Mouse (Mus musculus) ovary, postnatal 36 days (tissue): ENCODE data around the gene Lypd4.
A peak's percentile ranks its signal among the peaks of the same experiment; 100 is the strongest.
"Not testable (repeated sequence)": the region's sequence is repeated elsewhere in the genome, so short reads cannot be mapped to it uniquely, and the experiment has no call there.

Source experiments
- DNase-seq: peaks from one replicate; pipeline ENCODE4 v3.0.0; 2022; ENCODE audit warnings: low spot score, mixed read lengths

Gene Lypd4

GRCm38 (mm10) chr7:24850162-24850561 is 19.6 kb downstream of the Lypd4 start:
- peak; percentile 16 for DNase-seq

GRCm38 (mm10) chr7:24846576-24846975 is 23.2 kb downstream of the Lypd4 start:
- DNase-seq = not testable (repeated sequence)

GRCm38 (mm10) chr7:24845713-24846112 is 24.0 kb downstream of the Lypd4 start:
- DNase-seq = no peak

GRCm38 (mm10) chr7:24845181-24845580 is 24.6 kb downstream of the Lypd4 start:
- no peak for DNase-seq

GRCm38 (mm10) chr7:24844144-24844543 is 25.6 kb downstream of the Lypd4 start:
- DNase-seq = peak; percentile 12

- DNase-seq = no peak
Observed at GRCm38 (mm10) chr7:24841009-24841408, 28.7 kb downstream of the Lypd4 start.

- DNase-seq = no peak
Observed at GRCm38 (mm10) chr7:24840331-24840730, 29.4 kb downstream of the Lypd4 start.

GRCm38 (mm10) chr7:24839410-24839808 is 30.3 kb downstream of the Lypd4 start:
- no peak for DNase-seq

- DNase-seq = not testable (repeated sequence)
Observed at GRCm38 (mm10) chr7:24838732-24839409, 30.9 kb downstream of the Lypd4 start.

GRCm38 (mm10) chr7:24827181-24827580 is 42.6 kb downstream of the Lypd4 start:
- no peak for DNase-seq

- DNase-seq = no peak
Observed at GRCm38 (mm10) chr7:24824452-24824851, 45.3 kb downstream of the Lypd4 start.

GRCm38 (mm10) chr7:24817502-24817901 is 52.2 kb downstream of the Lypd4 start:
- DNase-seq = peak; percentile 66
